Mouse (Mus musculus): ENCODE measurements around the gene Vhl. TPM values are rescaled to one million over a fixed set of nuclear protein-coding genes. Genes with fewer than 3 reads are reported as not detected.

Gene Vhl
- polyA plus RNA-seq, 1 experiment from 2014 or later = 73.0 TPM

DNA sequence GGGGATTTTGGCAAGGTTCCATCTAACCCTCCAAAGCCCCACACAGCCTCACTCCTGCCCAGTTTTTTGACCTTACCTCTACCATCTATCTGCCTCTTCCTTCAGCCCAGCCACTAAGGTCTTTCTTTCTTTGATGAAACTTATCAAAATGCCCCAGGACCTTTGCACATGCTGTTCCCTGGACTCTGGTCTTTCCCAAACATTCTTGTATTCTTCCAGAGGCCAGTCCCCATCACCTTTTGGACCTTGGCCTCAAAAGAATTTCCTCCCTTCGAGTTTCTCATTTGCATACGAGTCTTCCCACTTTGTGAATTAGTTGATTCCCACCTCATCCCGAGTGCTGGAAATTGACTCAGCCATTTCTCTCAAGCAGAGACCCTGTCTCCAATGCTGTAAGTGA is 31.7 kb downstream of the Vhl start:
- Histone ChIP-seq H3K9ac (ENCODE audit: low read depth, low read length) (no peak overlapping the region), H3K36me3 (ENCODE audit: control insufficient read depth, insufficient read depth, low read length) (no peaks in the 10 kb centered on the region), H3K4me3 (ENCODE audit: low read length) (no peak overlapping the region), H3K4me1 (ENCODE audit: control insufficient read depth, insufficient read depth, low read depth, low read length) (no peaks in the 10 kb centered on the region), H3K4me2 (ENCODE audit: low read length) (no peak overlapping the region), H3K9me3 (ENCODE audit: control insufficient read depth, low read length) (no peaks in the 10 kb centered on the region), H3K27me3 (replicated peaks; ENCODE audit: control insufficient read depth, insufficient read depth, low read length) (no peaks in the 10 kb centered on the region), H3K27ac (ENCODE audit: low read depth, low read length) (no peak overlapping the region)
- ATAC-seq = no peak
- 88% methylated on average over 3 of the region's 3 CpGs for WGBS

- no peaks in the 10 kb centered on the region for H3K36me3 ChIP-seq (ENCODE audit: control insufficient read depth, insufficient read depth, low read length)
- ATAC-seq = no peak
- H3K4me3 ChIP-seq (ENCODE audit: low read length) = no peak overlapping the region
- no peak overlapping the region for H3K9ac ChIP-seq (ENCODE audit: low read depth, low read length)
- no peaks in the 10 kb centered on the region for H3K4me1 ChIP-seq (ENCODE audit: control insufficient read depth, insufficient read depth, low read depth, low read length)
- H3K27ac ChIP-seq (ENCODE audit: low read depth, low read length) = no peak overlapping the region
- H3K9me3 ChIP-seq (ENCODE audit: control insufficient read depth, low read length) = no peaks in the 10 kb centered on the region
- WGBS = 83% methylated on average over 6 of the region's 6 CpGs
- H3K27me3 ChIP-seq (replicated peaks; ENCODE audit: control insufficient read depth, insufficient read depth, low read length) = no peaks in the 10 kb centered on the region
- H3K4me2 ChIP-seq (ENCODE audit: low read length) = no peak overlapping the region
Measured at GRCm38 (mm10) chr6:113656847-113657246, 33.1 kb downstream of the Vhl start.

- no peaks in the 10 kb centered on the region for H3K36me3 ChIP-seq (ENCODE audit: control insufficient read depth, insufficient read depth, low read length)
- H3K4me3 ChIP-seq (ENCODE audit: low read length) = no peak overlapping the region
- no peaks in the 10 kb centered on the region for H3K9me3 ChIP-seq (ENCODE audit: control insufficient read depth, low read length)
- WGBS = 62% methylated on average over 3 of the region's 3 CpGs
- H3K27ac ChIP-seq (ENCODE audit: low read depth, low read length) = no peak overlapping the region
- no peak overlapping the region for H3K9ac ChIP-seq (ENCODE audit: low read depth, low read length)
- no peaks in the 10 kb centered on the region for H3K27me3 ChIP-seq (replicated peaks; ENCODE audit: control insufficient read depth, insufficient read depth, low read length)
- ATAC-seq = no peak
- H3K4me2 ChIP-seq (ENCODE audit: low read length) = no peak overlapping the region
- H3K4me1 ChIP-seq (ENCODE audit: control insufficient read depth, insufficient read depth, low read depth, low read length) = no peaks in the 10 kb centered on the region
Measured at GRCm38 (mm10) chr6:113658226-113658625, 34.5 kb downstream of the Vhl start.

DNA sequence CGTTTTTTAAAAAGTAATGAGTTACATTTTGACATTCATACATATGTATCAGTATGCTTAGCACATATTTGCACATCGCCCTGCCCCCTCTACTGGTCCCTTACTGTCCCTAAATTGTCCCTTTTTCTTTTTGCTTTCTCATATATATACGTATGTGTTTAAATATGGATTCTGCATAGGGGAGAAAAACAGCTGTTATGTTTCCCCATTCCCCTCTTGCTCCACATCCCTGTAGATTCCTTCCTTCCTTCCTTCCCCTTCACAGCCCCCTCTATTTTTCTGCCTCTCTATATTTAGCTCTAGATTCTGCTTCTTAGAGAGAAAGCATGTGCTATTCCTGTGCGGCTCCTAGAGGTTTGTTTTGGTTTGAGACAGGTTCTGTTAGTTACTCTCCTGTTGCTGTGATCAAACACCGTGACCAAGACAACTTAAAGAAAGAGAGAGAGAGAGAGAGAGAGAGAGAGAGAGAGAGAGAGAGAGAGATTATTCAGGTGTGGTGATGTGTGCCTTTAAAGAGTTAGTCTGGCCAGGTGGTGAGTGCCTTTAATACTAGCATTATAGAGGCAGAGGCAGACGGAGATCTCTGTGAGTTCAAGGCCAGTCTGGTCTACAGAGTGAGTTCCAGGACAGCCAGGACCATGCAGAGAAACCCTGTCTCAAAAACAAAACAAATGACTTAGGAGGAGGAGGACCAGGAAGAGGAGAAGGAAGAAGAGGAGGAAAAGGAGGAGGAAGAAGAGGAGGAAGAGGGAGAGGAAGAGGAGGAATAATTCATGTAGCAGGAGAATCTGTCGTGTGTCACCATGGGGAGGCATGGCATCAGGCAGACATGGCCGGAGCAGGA is 36.1 kb downstream of the Vhl start:
- H3K27me3 ChIP-seq (replicated peaks; ENCODE audit: control insufficient read depth, insufficient read depth, low read length) = no peaks in the 10 kb centered on the region
- no peak overlapping the region for H3K4me3 ChIP-seq (ENCODE audit: low read length)
- H3K9me3 ChIP-seq (ENCODE audit: control insufficient read depth, low read length) = no peaks in the 10 kb centered on the region
- H3K4me2 ChIP-seq (ENCODE audit: low read length) = no peak overlapping the region
- ATAC-seq = no peak
- H3K9ac ChIP-seq (ENCODE audit: low read depth, low read length) = no peak overlapping the region
- WGBS = 74% methylated on average over 8 of the region's 8 CpGs
- H3K36me3 ChIP-seq (ENCODE audit: control insufficient read depth, insufficient read depth, low read length) = no peaks in the 10 kb centered on the region
- H3K4me1 ChIP-seq (ENCODE audit: control insufficient read depth, insufficient read depth, low read depth, low read length) = no peaks in the 10 kb centered on the region
- no peak overlapping the region for H3K27ac ChIP-seq (ENCODE audit: low read depth, low read length)

GRCm38 (mm10) chr6:113660492-113661352 is 37.0 kb downstream of the Vhl start:
- no peak overlapping the region for H3K4me3 ChIP-seq (ENCODE audit: low read length)
- H3K9me3 ChIP-seq (ENCODE audit: control insufficient read depth, low read length) = no peaks in the 10 kb centered on the region
- no peak overlapping the region for H3K9ac ChIP-seq (ENCODE audit: low read depth, low read length)
- no peak overlapping the region for H3K27ac ChIP-seq (ENCODE audit: low read depth, low read length)
- no peaks in the 10 kb centered on the region for H3K27me3 ChIP-seq (replicated peaks; ENCODE audit: control insufficient read depth, insufficient read depth, low read length)
- WGBS = 70% methylated on average over 14 of the region's 14 CpGs
- no peaks in the 10 kb centered on the region for H3K4me1 ChIP-seq (ENCODE audit: control insufficient read depth, insufficient read depth, low read depth, low read length)
- no peak for ATAC-seq
- no peak overlapping the region for H3K4me2 ChIP-seq (ENCODE audit: low read length)
- no peaks in the 10 kb centered on the region for H3K36me3 ChIP-seq (ENCODE audit: control insufficient read depth, insufficient read depth, low read length)

DNA sequence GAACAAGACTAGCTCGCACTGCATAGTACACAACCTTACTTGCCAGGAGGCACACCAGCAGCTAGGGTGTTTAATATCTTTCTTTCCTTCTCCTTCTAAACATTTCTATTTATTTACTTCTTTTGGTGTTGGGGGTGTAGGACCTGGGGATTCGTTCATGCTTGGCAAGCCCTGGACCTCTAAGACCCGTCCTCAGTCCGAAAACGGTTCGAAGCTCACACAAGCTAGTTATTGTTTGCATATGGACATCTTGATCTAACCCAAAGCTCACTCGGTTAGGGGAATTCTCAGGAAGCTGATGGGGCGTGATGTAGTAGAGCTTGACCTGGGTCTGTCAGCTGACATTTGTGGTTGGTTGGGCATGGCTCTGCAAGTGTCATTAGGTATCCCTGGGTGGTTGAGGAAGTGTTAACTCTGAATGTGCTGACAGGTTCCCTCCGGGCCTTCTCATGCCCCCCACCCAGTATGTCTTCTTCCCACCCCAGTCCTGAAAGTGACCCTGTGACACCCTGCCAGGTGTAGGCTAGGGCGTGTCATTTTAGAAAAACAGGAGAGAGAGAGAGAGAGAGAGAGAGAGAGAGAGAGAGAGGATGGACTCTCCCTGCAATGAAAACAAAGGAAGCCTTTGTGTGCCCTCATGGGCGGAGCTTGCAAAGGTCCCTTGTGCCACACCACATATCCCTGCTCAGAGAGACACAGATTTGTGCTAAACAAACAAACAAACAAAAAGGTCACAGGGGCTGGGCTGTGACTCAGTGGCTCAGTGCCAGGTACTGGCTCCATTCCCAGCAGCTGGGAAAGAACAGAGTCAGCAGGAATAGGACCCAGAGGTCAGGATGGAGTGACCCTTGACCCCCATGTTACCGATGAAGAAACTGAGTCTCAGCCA is 37.8 kb downstream of the Vhl start:
- 72% methylated on average over 12 of the region's 12 CpGs for WGBS
- H3K4me1 ChIP-seq (ENCODE audit: control insufficient read depth, insufficient read depth, low read depth, low read length) = no peaks in the 10 kb centered on the region
- ATAC-seq = no peak
- H3K9ac ChIP-seq (ENCODE audit: low read depth, low read length) = no peak overlapping the region
- no peaks in the 10 kb centered on the region for H3K9me3 ChIP-seq (ENCODE audit: control insufficient read depth, low read length)
- no peaks in the 10 kb centered on the region for H3K27me3 ChIP-seq (replicated peaks; ENCODE audit: control insufficient read depth, insufficient read depth, low read length)
- H3K36me3 ChIP-seq (ENCODE audit: control insufficient read depth, insufficient read depth, low read length) = no peaks in the 10 kb centered on the region
- no peak overlapping the region for H3K4me2 ChIP-seq (ENCODE audit: low read length)
- no peak overlapping the region for H3K27ac ChIP-seq (ENCODE audit: low read depth, low read length)
- no peak overlapping the region for H3K4me3 ChIP-seq (ENCODE audit: low read length)

GRCm38 (mm10) chr6:113662964-113663700 is 39.4 kb downstream of the Vhl start:
- no peaks in the 10 kb centered on the region for H3K36me3 ChIP-seq (ENCODE audit: control insufficient read depth, insufficient read depth, low read length)
- 93% methylated on average over 8 of the region's 8 CpGs for WGBS
- no peak overlapping the region for H3K27ac ChIP-seq (ENCODE audit: low read depth, low read length)
- ATAC-seq = no peak
- no peak overlapping the region for H3K9ac ChIP-seq (ENCODE audit: low read depth, low read length)
- H3K27me3 ChIP-seq (replicated peaks; ENCODE audit: control insufficient read depth, insufficient read depth, low read length) = no peaks in the 10 kb centered on the region
- H3K4me2 ChIP-seq (ENCODE audit: low read length) = no peak overlapping the region
- H3K4me1 ChIP-seq (ENCODE audit: control insufficient read depth, insufficient read depth, low read depth, low read length) = no peaks in the 10 kb centered on the region
- H3K4me3 ChIP-seq (ENCODE audit: low read length) = no peak overlapping the region
- no peaks in the 10 kb centered on the region for H3K9me3 ChIP-seq (ENCODE audit: control insufficient read depth, low read length)

- no peak overlapping the region for H3K4me2 ChIP-seq (ENCODE audit: low read length)
- no peak overlapping the region for H3K9ac ChIP-seq (ENCODE audit: low read depth, low read length)
- H3K9me3 ChIP-seq (ENCODE audit: control insufficient read depth, low read length) = no peaks in the 10 kb centered on the region
- no peaks in the 10 kb centered on the region for H3K4me1 ChIP-seq (ENCODE audit: control insufficient read depth, insufficient read depth, low read depth, low read length)
- no peaks in the 10 kb centered on the region for H3K27me3 ChIP-seq (replicated peaks; ENCODE audit: control insufficient read depth, insufficient read depth, low read length)
- H3K4me3 ChIP-seq (ENCODE audit: low read length) = no peak overlapping the region
- 94% methylated on average over 7 of the region's 7 CpGs for WGBS
- ATAC-seq = no peak
- no peak overlapping the region for H3K27ac ChIP-seq (ENCODE audit: low read depth, low read length)
- H3K36me3 ChIP-seq (ENCODE audit: control insufficient read depth, insufficient read depth, low read length) = no peaks in the 10 kb centered on the region
Measured at GRCm38 (mm10) chr6:113664305-113664704, 40.5 kb downstream of the Vhl start.

Data from hindbrain, embryonic 16.5 days (tissue).